Mouse (Mus musculus) c-Kit-positive CD71-positive TER-119-negative erythroid progenitor cells, embryonic 14.5 days (primary cell): ENCODE results near the gene Apoa4.

Experiments used
- DNase-seq: peaks from one replicate; pipeline ENCODE4 v3.0.0-alpha.2; 2013; ENCODE audit warnings: low read depth

The Apoa4 gene

GRCm38 (mm10) chr9:46240526-46241153 is at the start of gene Apoa4:
Gene Apoa4 (plus strand): TSS chr9:46240696.
- DNase-seq = no peak

DNA sequence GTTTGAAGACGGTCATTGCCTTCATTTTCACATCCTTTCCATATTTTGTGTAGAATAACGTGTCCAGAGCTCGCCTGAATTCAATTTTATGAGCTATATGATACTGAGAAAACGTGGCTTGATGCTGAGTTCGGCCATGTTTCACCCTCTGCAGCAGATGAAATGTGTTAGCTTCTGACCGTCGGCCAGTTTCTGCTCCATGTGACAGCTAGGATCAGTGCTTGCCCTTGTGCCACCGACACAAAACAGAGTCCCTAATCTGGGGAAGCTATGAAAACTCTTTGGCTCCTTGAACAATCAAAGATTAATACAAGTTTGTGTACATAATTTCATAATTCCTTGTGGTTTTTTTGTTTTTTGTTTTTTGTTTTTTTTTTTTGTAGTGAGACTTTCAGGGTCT is 49.3 kb upstream of the Apoa4 start:
- no peak for DNase-seq

- no peak for DNase-seq
Observed at GRCm38 (mm10) chr9:46191644-46192043, 48.9 kb upstream of the Apoa4 start.

DNA sequence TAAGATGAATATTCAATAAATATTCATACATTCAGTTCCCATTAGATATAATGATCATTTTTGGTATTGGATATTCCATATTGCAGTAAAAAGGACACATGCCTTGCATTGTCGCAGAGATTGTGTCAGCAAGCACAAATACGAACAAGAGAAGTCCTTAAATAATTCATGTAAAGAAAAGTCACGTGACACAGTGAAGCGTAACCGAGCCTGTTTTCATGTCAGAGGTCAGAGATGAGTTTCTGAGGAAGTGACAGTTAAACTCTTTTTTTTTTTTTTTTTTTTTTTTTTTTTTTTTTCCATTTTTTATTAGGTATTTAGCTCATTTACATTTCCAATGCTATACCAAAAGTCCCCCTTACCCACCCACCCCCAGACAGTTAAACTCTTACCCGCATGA is 47.9 kb upstream of the Apoa4 start:
- no peak for DNase-seq

GRCm38 (mm10) chr9:46194809-46195208 is 45.7 kb upstream of the Apoa4 start:
- no peak for DNase-seq

DNA sequence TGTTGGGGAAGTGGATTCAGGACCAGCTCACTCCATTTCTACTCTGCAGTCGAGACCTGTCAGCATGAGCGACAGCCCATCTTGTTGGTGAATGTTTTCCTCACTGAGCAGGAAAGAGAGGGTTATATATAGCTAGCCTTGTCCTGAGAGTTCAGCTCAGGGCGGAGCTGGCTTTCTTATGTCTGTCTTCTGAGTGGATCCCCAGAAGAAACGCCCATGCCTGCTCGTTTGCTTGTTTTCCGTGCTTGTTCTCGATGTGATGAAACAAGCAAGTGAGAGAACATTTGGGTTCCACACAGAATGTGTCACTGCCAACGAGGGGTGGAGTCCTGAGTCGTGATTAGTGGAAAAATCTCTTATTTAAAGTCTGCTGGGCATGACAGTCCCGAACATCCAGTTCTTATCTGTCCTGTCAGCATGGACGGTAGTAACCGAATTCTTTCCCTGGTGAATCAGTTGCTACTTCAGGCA is 43.8 kb upstream of the Apoa4 start:
- no peak for DNase-seq

GRCm38 (mm10) chr9:46198461-46198860 is 42.0 kb upstream of the Apoa4 start:
- no peak for DNase-seq

DNA sequence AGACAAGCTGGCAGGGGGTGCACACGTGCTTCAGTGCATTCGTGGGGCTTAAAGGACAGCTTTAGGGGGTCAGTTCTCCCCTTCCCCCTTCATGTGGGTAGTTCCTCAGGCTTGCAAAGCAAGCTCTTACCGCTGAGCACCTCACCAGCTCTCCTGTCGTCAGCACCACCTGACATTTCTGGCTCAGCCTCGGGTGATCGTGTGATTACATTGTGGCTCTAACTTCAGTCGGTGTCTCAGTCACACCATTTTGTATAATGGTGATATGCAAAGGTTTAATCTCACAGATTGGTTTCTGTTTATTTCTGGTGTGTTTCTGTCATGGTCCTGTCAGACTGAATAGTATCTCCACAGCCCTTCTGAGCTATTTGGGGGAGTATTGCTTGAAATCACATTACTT is 41.6 kb upstream of the Apoa4 start:
- no peak for DNase-seq

GRCm38 (mm10) chr9:46199609-46200008 is 40.9 kb upstream of the Apoa4 start:
- DNase-seq = no peak

GRCm38 (mm10) chr9:46206834-46207500 is 33.5 kb upstream of the Apoa4 start:
- DNase-seq = no peak

GRCm38 (mm10) chr9:46207501-46207869 is 33.0 kb upstream of the Apoa4 start:
- no peak for DNase-seq

DNA sequence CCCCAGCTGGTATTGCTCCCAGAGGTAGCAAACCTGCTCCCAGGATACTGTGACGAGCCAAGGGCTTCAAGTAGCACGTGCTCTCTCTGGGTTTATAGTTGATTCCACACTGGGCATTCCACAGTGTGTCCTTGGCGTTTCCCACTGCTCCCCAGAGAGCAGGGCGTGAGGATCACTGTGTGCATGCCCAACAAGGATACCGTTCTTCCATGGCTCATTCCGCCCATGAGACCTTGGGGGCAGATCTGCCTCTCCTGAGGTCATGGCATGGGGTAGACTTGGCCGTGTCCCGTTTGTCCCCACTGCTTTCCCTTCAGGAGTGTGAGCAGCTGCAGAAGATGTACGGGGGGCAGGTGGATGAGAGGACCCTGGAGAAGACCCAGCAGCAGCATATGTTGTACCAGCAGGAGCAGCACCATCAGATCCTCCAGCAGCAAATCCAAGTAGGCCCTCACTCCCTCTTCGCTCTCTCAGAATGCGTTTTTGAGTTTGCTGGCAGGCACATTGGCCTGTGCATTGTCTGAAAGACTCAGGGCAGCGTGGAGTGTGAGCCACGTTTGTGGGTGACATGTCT is 32.0 kb upstream of the Apoa4 start:
- DNase-seq = no peak

DNA sequence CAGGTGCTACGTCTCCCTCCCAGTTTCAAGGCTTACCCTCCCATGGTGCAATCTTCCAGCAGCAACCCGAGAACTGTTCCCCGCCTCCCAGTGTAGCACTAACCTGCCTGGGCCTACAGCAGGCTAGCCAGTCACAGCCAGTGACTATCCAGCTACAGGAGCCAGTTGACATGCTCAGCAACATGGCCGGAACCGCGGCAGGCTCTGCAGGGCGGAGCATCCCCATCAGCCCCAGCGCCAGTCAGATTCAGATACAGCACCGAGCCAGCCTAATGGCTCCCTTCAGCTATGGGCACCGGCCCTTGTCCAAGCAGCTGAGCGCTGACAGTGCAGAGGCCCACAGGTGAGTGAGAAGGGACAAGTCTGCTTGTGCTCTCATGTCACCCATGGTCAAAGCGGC is 30.0 kb upstream of the Apoa4 start:
- no peak for DNase-seq

GRCm38 (mm10) chr9:46214276-46214675 is 26.2 kb upstream of the Apoa4 start:
- no peak for DNase-seq

- DNase-seq = no peak
Observed at GRCm38 (mm10) chr9:46214946-46215337, 25.6 kb upstream of the Apoa4 start.

DNA sequence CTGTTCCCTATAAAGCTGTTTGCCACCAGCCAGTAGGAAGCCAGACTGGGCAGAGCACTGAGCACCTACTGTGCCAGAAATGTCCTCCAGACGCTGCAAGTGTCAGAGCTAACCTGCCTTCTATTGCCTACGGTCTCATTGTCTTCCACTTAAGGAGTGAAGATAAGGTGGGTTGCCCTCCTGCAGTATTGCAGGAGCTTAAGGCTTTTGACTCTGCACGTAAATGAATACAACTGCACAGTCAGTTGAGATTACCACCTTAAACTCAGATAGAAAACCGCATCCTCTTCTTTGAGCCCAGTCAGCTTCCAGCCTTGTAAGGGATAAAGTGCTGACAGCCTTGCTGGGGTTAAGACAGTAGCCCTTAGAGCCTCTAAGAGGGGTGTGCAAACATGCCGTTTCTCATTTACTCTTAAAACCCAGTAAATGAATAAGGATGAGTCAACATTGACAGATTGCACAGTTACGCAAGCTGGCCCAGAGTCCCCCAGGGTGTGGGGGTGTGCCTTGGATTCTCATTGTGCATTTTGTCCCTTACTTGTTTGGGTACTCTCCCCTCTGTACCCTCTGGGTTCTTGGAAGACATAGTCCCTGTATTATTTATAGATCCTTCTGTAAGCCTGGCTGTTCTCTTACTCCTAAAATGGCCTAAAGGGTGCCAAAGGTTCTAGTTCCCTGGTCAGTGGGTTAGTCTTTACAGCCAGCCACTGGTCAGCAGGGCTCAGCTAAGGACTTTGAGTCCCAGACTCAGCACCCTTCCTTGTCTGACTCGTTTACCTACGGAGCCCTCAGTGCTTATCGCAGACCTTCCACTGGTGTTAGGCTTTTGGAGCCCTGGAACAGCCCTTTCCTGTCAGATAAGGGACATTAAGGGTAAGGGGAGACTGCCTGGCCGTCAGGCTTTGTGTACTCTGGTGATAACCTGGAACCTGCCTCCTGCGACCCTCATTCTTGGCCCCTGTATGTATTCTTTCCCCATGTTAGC is 24.9 kb upstream of the Apoa4 start:
- DNase-seq = no peak

DNA sequence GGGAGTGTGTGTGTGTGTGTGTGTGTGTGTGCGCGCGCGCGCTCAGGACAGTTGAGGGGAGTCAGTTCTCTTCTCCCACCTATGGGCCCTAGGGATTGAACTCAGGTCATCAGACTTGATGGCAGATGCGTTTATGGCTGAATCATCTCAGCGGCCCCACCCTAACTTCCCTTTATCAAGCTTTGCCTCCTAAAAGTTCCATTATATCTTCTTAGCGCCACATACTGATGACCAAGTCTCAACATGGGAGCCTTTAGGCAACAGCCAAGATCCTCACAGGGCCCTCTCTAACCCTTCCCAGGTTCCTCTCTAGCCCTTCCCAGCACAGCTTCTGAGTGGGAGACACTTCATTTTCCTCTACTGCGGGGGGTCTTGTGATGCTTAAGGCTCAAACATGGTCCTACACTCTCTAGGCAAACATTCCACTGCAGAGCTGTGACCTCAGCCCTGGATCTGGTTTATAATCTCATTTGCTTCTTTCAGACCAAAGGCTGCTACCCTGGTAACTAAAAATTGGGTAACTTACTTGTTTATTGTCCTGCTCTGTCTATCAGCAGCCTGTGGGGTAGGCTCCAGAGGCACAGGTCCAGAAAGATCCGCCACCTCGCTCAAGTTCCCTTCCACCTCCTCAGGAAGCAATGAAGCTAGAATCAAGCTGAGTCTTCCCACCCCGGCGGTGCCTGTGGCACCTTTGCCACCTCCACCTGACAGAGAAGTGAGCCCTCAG is 23.6 kb upstream of the Apoa4 start:
- DNase-seq = no peak

DNA sequence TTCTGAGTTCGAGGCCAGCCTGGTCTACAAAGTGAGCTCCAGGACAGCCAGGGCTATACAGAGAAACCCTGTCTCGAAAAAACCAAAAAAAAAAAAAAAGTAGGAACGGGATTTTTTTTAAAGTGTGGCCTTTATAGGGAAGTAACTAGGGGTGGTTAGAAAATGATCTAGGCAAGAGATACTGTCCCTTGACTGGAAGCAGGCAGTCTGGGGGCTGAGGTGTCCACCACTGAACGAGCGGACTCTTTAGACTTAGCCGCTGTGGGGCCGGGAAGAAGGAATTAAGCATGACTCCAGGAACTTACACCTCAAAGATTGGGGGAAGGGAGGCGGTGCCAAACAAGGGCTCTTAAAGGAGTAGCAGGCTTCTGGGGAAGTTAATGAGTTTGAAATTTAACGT is 22.3 kb upstream of the Apoa4 start:
- no peak for DNase-seq

DNA sequence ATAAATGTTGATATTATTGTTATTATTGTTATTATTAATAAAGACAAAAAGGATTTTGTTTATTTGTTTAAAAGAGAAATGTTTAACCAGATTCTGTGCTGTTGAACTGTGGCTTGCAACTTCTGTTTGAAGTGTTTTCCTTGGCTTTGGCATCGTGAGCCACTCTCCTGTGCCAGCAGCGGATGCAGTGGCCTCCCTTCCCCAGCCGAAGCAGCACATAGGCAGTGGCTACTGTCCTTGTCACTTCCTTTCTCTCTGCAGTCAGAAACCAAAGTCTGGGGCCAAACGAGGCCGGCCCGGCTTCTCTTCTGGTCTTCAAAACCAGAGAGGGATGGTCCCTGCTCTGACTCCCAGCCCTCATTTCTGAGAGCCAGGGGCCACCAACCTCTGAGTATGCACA is 17.4 kb upstream of the Apoa4 start:
- DNase-seq = no peak

- DNase-seq = no peak
Observed at GRCm38 (mm10) chr9:46224101-46224500, 16.4 kb upstream of the Apoa4 start.

- no peak for DNase-seq
Observed at GRCm38 (mm10) chr9:46224945-46225660, 15.4 kb upstream of the Apoa4 start.
